Mouse (Mus musculus) spleen, adult 2 months (tissue): ENCODE measurements around the gene Sptlc2. TPM values are rescaled to one million over a fixed set of nuclear protein-coding genes. Genes with fewer than 3 reads are reported as not detected.

Experiments used
- DNase-seq, 2 experiments: peaks; one replicate each; pipeline versions ENCODE4 v3.0.0 to v3.0.0-alpha.2; 2012 to 2021; ENCODE audit warnings: low spot score in 2 of 2, low read depth in 1 of 2
- H3K27ac ChIP-seq: fragments of 200-500 bp; 2 replicates; pipeline ENCODE4 v1.5.1; 2012; ENCODE audit warnings: low read length, inconsistent platforms; ENCODE audit not compliant: insufficient read depth
- H3K27me3 ChIP-seq: fragments of 200-500 bp; 2 replicates; pipeline ENCODE4 v1.6.1; 2012; ENCODE audit warnings: mild to moderate bottlenecking, moderate library complexity, low read length, inconsistent platforms; ENCODE audit not compliant: control insufficient read depth, insufficient read depth
- H3K36me3 ChIP-seq: fragments of 200-500 bp; 2 replicates; pipeline ENCODE4 v1.6.1; 2012; ENCODE audit warnings: mild to moderate bottlenecking, low read length, inconsistent platforms; ENCODE audit not compliant: control insufficient read depth, insufficient read depth
- H3K4me1 ChIP-seq: fragments of 200-500 bp; 2 replicates; pipeline ENCODE4 v1.6.1; 2011; ENCODE audit warnings: inconsistent platforms; ENCODE audit not compliant: control insufficient read depth, insufficient read depth, insufficient read length
- H3K4me3 ChIP-seq: fragments of 200-500 bp; 2 replicates; pipeline ENCODE4 v1.5.1; 2011; ENCODE audit warnings: mild to moderate bottlenecking, inconsistent platforms; ENCODE audit not compliant: insufficient read depth, insufficient read length; ENCODE audit errors: extremely low read depth
- CTCF ChIP-seq: fragments of 200-500 bp; IDR thresholded peaks from 2 replicates; pipeline ENCODE4 v1.5.1; 2011; ENCODE audit warnings: mild to moderate bottlenecking, inconsistent platforms; ENCODE audit not compliant: insufficient read depth, insufficient read length, insufficient replicate concordance; ENCODE audit errors: extremely low read depth
- POLR2A ChIP-seq: fragments of 200-500 bp; IDR thresholded peaks from 2 replicates; pipeline ENCODE4 v1.6.1; 2011; ENCODE audit warnings: low read depth, low read length, inconsistent platforms
- WGBS: fragments of 180-500 bp; shearing (Covaris S2); methylation state at CpG from one replicate; pipeline ENCODE4 v1.1.7; 2018; 5-methylcytosine and 5-hydroxymethylcytosine counted together
- polyA plus RNA-seq: library from polyadenylated mRNA; depleted of rRNA; stranded (reverse); fragments of >200 nt; gene quantifications from 2 replicates; pipeline ENCODE4 v1.2.3, GENCODE M21; 2012

Sptlc2 gene
- polyA plus RNA-seq, 1 experiment, result 7.5 TPM

DNA sequence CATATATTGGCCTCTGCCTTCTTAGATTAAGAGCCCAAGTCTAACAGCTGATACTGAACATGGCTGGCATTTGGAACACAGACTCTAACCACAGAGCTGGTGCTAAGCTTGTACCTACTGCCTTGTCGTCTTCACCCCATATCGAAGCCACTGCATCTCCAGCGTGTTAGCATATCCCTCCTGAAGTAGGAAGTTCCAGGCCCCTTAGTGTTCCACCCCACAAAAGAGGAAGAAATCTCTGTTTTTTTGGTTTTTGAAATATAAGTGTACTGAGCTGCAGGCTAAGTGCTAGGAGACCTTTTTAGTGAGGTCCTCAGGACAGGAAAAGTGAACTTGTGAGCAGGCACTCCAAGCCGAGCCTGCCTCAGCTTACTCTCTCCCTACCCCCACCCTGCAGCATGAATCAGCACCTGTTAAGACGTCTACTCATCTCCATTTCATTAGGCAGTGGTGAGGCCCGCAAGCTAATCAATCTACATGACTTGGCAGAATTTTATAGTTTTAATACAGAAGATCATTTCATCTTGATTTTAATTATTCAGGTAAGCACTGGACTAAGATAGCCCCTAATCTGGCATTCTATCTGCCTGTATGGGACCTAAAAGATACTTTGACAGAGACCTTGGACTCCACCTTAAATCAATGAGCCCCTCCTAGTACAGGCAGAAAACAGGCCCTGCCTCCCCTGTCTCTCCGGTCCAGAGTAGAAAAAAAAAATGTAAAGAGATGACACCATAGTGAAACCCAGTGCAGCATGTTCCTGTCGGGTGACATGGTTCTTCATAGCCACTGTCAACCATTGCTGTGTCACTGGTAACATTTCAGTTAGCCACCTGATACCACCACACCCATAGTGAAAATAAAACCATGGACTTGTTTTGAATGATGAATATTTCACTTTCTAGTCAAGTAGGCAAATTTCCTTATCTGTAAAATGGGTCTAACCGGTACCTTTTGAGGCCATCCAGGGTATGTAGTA is 113.0 kb downstream of the Sptlc2 start:
- H3K4me3 ChIP-seq, result no peak overlapping the region
- H3K4me1 ChIP-seq, result no peaks in the 10 kb centered on the region
- no peak overlapping the region for H3K27ac ChIP-seq
- no peaks in the 10 kb centered on the region for H3K27me3 ChIP-seq
- H3K36me3 ChIP-seq, result peaks cover 38% of the 10 kb centered on the region
- TF ChIP-seq CTCF, result no peak
- TF ChIP-seq POLR2A, result no peak
- WGBS, result 63% methylated on average over 9 of the region's 9 CpGs
- no peak for DNase-seq

DNA sequence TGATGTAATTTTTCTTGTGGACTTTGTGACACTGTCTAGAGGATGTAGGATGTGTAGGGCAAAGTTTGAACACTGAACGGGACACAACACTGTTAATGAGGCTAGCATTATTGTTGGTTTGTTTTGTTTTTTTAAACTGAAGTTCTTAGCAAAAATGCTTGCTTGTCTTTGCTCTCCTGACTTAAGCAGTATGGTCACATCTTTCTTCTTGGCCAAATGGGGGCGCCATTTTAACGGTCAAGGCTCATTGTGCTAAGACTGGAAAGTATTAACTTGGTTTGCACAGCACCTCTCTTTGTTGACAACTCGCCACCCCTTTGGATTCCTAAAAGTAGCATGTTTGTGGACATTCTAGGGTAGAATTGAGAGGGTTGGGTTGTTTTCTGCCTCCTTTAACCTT is 120.5 kb downstream of the Sptlc2 start:
- H3K27ac ChIP-seq, result no peak overlapping the region
- peaks cover 4% of the 10 kb centered on the region; the same call in 1 of the 2 replicates for H3K4me1 ChIP-seq
- DNase-seq, result peak in 1 of 2 experiments; percentile 7
- no peak for TF ChIP-seq POLR2A
- no peak for TF ChIP-seq CTCF
- H3K27me3 ChIP-seq, result no peaks in the 10 kb centered on the region
- H3K4me3 ChIP-seq, result no peak overlapping the region
- H3K36me3 ChIP-seq, result peaks cover 32% of the 10 kb centered on the region
- WGBS, result 23% methylated on average over 4 of the region's 4 CpGs

DNA sequence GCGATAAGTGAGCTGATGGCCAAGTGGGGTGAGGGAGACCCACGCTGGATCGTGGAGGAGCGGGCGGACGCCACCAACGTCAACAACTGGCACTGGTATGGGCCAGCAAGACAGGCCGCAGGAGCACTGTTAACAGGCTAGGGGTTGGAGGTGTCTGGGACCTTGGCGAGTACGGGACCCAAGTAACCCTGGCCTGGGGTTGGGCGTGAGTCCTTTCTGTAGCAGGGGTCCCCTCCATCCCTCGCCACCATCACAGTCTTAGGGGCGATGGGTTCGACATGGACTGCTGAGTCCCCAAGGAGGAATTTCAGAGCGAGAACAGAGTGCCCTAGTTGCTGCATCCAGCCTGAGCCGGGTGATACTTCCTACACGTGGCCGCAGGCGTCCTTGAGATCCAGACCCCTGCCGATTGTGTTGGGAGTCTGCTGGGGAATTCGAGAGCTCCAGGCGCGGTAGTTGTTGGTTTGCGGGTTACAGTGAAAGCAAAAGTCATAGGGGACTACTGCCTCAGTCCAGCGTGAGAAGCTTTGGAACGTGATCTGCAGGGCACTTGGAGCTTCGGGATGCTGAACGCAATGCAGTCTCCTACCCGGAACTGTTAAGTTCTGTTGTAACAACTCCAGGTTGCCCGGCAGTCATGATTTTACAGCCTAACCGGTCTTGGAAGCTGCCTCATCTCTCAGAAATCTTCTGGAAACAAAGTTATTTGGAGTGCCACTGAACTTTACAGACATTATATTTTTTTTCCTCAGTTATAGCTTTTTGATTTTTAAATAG is 121.1 kb downstream of the Sptlc2 start:
- Histone ChIP-seq H3K36me3 (peaks cover 26% of the 10 kb centered on the region), H3K27me3 (no peaks in the 10 kb centered on the region), H3K4me3 (peak overlapping the region; percentile 86), H3K4me1 (peaks cover 4% of the 10 kb centered on the region; the same call in 1 of the 2 replicates), H3K27ac (peak overlapping the region; percentile 90)
- TF ChIP-seq CTCF (no peak), POLR2A (no peak)
- under 1% methylated on average over 31 of the region's 31 CpGs for WGBS
- DNase-seq, result no peak

DNA sequence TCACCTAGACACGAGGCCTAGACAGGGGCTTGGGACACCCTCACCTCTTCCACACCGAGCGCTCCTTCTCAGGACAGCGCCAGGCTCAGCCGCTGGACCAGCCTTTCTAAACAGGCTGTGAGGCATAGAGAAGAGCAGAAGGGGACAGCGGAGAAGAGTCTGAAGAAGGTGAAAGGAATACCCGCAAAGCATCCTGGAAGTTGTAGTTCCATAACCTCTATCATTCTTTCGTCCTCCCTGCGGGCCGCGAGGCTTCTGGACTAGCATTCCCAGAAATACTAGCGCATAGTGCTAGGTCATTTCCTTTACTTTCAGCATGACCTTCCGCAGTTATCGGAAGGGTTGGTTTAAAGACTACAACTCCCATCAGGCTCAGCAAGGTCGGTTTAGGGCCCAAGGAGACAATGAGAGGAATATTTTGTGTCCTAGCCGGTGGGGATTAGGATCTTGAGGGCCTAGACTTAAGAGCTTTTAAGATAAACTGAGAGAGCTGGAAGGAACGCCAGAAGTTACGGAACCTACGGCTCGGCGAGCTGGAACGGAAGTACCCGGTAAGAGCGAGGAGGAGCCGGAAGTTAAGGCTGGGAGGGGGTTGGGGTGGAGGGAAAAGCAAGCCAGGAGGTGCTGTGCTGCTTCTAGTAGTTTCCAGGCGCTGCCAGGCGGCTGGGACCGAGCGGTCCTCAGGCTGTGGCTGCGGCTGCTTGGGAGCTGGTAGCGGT is 121.9 kb downstream of the Sptlc2 start, which contains the start of the genes Vipas39 and Ahsa1:
Vipas39 (minus strand) TSS at position 149 of the 719 bp plus-strand sequence.
Ahsa1 (plus strand) TSS at position 372 of the 719 bp plus-strand sequence.
- H3K27ac ChIP-seq, result peak within 1 kb of the TSS; percentile 90
- H3K4me3 ChIP-seq, result peak within 1 kb of the TSS; percentile 86
- under 1% methylated on average over 31 of the region's 31 CpGs for WGBS
- DNase-seq, result peak; percentile 81 to 96
- H3K4me1 ChIP-seq, result peaks cover 4% of the 10 kb centered on the region; the same call in 1 of the 2 replicates
- TF ChIP-seq CTCF (no peak), POLR2A (peak; percentile 80)
- peaks cover 22% of the 10 kb centered on the region for H3K36me3 ChIP-seq
- H3K27me3 ChIP-seq, result no peaks in the 10 kb centered on the region

DNA sequence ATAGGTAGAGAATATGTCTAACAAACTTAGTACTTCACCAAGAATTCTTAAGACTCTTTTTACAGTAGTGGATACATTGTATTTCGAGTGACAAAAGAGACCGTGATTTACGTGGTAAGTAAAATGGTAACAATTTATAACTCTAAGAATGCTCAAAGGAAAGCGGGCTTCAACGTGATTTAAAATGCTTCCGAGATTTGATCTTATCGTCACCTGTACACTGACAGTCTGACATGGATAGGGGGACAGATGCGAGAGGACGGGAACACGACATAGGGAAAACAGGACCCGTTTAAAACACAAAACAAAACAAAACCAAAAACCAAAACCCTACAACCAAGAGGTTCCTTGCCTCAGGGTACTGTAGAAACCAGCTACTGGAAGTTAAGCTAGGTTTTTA is 122.7 kb downstream of the Sptlc2 start:
- H3K36me3 ChIP-seq, result peaks cover 19% of the 10 kb centered on the region
- DNase-seq, result no peak
- 17% methylated on average over 11 of the region's 11 CpGs for WGBS
- no peaks in the 10 kb centered on the region for H3K27me3 ChIP-seq
- H3K4me1 ChIP-seq, result peaks cover 4% of the 10 kb centered on the region; the same call in 1 of the 2 replicates
- no peak for TF ChIP-seq POLR2A
- no peak for TF ChIP-seq CTCF
- H3K27ac ChIP-seq, result peak overlapping the region; percentile 72; the same call in 1 of the 2 replicates
- peak overlapping the region; percentile 86 for H3K4me3 ChIP-seq

DNA sequence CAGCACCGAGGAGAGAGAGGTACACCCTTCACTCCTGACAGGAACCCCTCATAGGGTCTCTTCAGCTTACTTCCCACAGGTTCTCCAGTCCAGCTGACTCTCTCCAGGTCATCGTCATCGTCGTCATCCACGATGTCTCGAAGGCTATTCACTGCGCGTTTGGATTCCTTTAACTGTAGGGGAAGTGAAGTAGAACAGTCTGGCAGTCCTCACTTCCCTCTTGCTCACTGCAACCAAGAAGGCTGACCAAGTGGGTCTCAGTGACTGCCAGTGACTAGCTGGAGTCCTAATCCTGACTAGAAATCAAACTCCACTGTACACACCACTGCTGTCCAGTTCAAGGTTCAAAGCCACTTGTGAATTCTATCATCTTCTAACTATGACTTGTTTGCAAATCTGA is 127.6 kb downstream of the Sptlc2 start:
- no peaks in the 10 kb centered on the region for H3K4me1 ChIP-seq
- no peak overlapping the region for H3K27ac ChIP-seq
- DNase-seq, result no peak
- no peak for TF ChIP-seq CTCF
- no peak for TF ChIP-seq POLR2A
- H3K27me3 ChIP-seq, result no peaks in the 10 kb centered on the region
- peaks cover 19% of the 10 kb centered on the region for H3K36me3 ChIP-seq
- H3K4me3 ChIP-seq, result no peak overlapping the region
- WGBS, result 96% methylated on average over 8 of the region's 8 CpGs
